Mouse (Mus musculus): ENCODE measurements at regions not wholly inside any gene's neighbourhood (a gene's known extent, or its start where the extent isn't known, plus 50 kb on each side); places are given as distances from the start of the nearest gene placed in this dataset.

GRCm38 (mm10) chr1:184606541-184606940 lies 125.9 kb downstream of the Hlx start:
- DNase-seq (ENCODE audit: low read depth, low spot score) = no peak

GRCm38 (mm10) chr1:184605666-184606065 lies 126.8 kb downstream of the Hlx start:
- DNase-seq (ENCODE audit: low read depth, low spot score) = no peak

GRCm38 (mm10) chr1:184603136-184603535 lies 129.3 kb downstream of the Hlx start:
- DNase-seq (ENCODE audit: low read depth, low spot score) = no peak

- no peak for DNase-seq (ENCODE audit: low read depth, low spot score)
Measured at GRCm38 (mm10) chr1:184595449-184595848, 137.0 kb downstream of the Hlx start.

- DNase-seq (ENCODE audit: low read depth, low spot score) = no peak
Measured at GRCm38 (mm10) chr1:184590634-184591033, 141.8 kb downstream of the Hlx start.

GRCm38 (mm10) chr1:184589277-184589676 lies 143.1 kb downstream of the Hlx start:
- no peak for DNase-seq (ENCODE audit: low read depth, low spot score)

GRCm38 (mm10) chr1:184584505-184584874 lies 147.9 kb downstream of the Hlx start:
- no peak for DNase-seq (ENCODE audit: low read depth, low spot score)

- DNase-seq (ENCODE audit: low read depth, low spot score) = no peak
Measured at GRCm38 (mm10) chr1:184583751-184584504, 148.5 kb downstream of the Hlx start.

- DNase-seq (ENCODE audit: low read depth, low spot score) = no peak
Measured at GRCm38 (mm10) chr1:184579475-184579874, 152.9 kb downstream of the Hlx start.

GRCm38 (mm10) chr1:184576527-184576926 lies 155.9 kb downstream of the Hlx start:
- no peak for DNase-seq (ENCODE audit: low read depth, low spot score)

- DNase-seq (ENCODE audit: low read depth, low spot score) = peak; percentile 15
Measured at GRCm38 (mm10) chr1:184573325-184573724, 159.1 kb downstream of the Hlx start.

GRCm38 (mm10) chr1:184570681-184571080 lies 161.7 kb downstream of the Hlx start:
- no peak for DNase-seq (ENCODE audit: low read depth, low spot score)

- no peak for DNase-seq (ENCODE audit: low read depth, low spot score)
Measured at GRCm38 (mm10) chr1:184562926-184563325, 169.5 kb downstream of the Hlx start.

GRCm38 (mm10) chr1:184562239-184562638 lies 170.2 kb downstream of the Hlx start:
- no peak for DNase-seq (ENCODE audit: low read depth, low spot score)

GRCm38 (mm10) chr1:184559543-184559942 lies 172.9 kb downstream of the Hlx start:
- DNase-seq (ENCODE audit: low read depth, low spot score) = no peak

GRCm38 (mm10) chr1:184553791-184554190 lies 178.6 kb downstream of the Hlx start:
- no peak for DNase-seq (ENCODE audit: low read depth, low spot score)

GRCm38 (mm10) chr1:184550491-184550890 lies 181.9 kb downstream of the Hlx start:
- no peak for DNase-seq (ENCODE audit: low read depth, low spot score)

- DNase-seq (ENCODE audit: low read depth, low spot score) = no peak
Measured at GRCm38 (mm10) chr1:184547650-184548235, 184.7 kb downstream of the Hlx start.

- no peak for DNase-seq (ENCODE audit: low read depth, low spot score)
Measured at GRCm38 (mm10) chr1:184546140-184546661, 186.2 kb downstream of the Hlx start.

- no peak for DNase-seq (ENCODE audit: low read depth, low spot score)
Measured at GRCm38 (mm10) chr1:184545111-184545510, 187.3 kb downstream of the Hlx start.

GRCm38 (mm10) chr1:184542321-184543115 lies 189.9 kb downstream of the Hlx start:
- no peak for DNase-seq (ENCODE audit: low read depth, low spot score)

GRCm38 (mm10) chr1:184539818-184540217 lies 192.6 kb downstream of the Hlx start:
- DNase-seq (ENCODE audit: low read depth, low spot score) = no peak
